Mouse (Mus musculus): ENCODE data around the gene Arhgap30. TPM values are rescaled to one million over a fixed set of nuclear protein-coding genes. Genes with fewer than 3 reads are reported as not detected.
A peak's percentile ranks its signal among the peaks of the same experiment; 100 is the strongest.

The Arhgap30 gene
- polyA plus RNA-seq, 1 experiment from 2014 or later, result 0.38 TPM

DNA sequence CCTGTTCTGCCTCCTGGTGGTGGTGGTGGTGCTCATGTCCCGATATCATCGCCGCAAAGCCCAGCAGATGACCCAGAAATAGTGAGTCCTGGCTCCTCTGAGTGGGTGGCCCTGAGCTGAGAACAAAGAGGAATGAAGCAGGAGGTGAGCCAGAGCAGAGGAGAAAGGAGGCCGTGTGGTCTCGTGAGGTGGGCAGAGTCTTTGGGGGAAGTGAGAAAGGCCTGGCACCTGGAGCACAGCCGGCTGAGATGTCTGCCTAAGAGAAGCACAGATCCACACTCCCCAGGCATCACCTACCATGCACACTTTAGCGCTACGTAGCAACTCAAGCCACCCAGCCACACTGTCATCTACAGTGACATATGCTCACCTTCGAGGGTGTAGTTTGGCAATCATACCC is 3.6 kb upstream of the Arhgap30 start:
- no peak overlapping the region for H3K27ac ChIP-seq (ENCODE audit: low read depth, low read length)
- DNase-seq (ENCODE audit: low spot score, missing footprints) (no peak), ATAC-seq (ENCODE audit: low FRiP score) (no peak)
- no peak overlapping the region for H3K4me2 ChIP-seq
- peaks cover 2% of the 10 kb centered on the region; the same call in 1 of the 2 replicates for H3K4me1 ChIP-seq (ENCODE audit: control insufficient read depth, insufficient read depth, low read length)
- H3K9me3 ChIP-seq (ENCODE audit: control insufficient read depth, low read length), result no peaks in the 10 kb centered on the region
- H3K4me3 ChIP-seq (ENCODE audit: low read depth, low read length), result no peak overlapping the region
- WGBS, result 63% methylated on average over 9 of the region's 9 CpGs
- H3K9ac ChIP-seq (ENCODE audit: low read length), result no peak overlapping the region
- no peaks in the 10 kb centered on the region for H3K36me3 ChIP-seq (ENCODE audit: control insufficient read depth, insufficient read depth, low read length)
- H3K27me3 ChIP-seq (ENCODE audit: control insufficient read depth, insufficient read depth, low read length), result peaks cover 4% of the 10 kb centered on the region; the same call in 1 of the 2 replicates

DNA sequence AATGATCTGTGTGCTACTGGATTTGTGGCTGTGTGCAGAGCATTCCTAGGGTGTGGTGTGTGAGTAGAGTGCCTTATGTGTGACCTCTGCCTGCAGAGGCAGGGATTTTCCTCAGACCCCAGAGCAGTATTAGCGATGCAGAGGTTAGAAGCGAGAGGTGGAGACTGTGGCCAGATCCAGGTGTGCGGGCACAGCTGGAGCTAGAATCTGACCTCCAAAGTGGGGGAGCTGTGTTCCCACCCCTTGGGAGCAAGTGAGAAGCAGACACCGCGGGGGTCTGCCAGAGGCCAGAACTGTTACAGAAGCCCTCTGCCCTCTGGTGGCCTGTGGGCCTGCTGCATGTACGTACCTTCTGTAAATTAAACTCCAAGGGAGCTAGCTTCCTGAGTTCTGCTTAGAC is 1.7 kb upstream of the Arhgap30 start:
- peak; percentile 30; the same call in 1 of the 2 replicates for ATAC-seq (ENCODE audit: low FRiP score)
- Histone ChIP-seq H3K9me3 (ENCODE audit: control insufficient read depth, low read length) (no peaks in the 10 kb centered on the region), H3K4me2 (no peak overlapping the region; the same call in 1 of the 2 replicates), H3K36me3 (ENCODE audit: control insufficient read depth, insufficient read depth, low read length) (no peaks in the 10 kb centered on the region), H3K4me1 (ENCODE audit: control insufficient read depth, insufficient read depth, low read length) (no peaks in the 10 kb centered on the region), H3K9ac (ENCODE audit: low read length) (no peak overlapping the region), H3K27me3 (ENCODE audit: control insufficient read depth, insufficient read depth, low read length) (peaks cover 2% of the 10 kb centered on the region; the same call in 1 of the 2 replicates), H3K27ac (ENCODE audit: low read depth, low read length) (no peak overlapping the region), H3K4me3 (ENCODE audit: low read depth, low read length) (no peak overlapping the region)
- WGBS, result 15% methylated on average over 6 of the region's 6 CpGs
- DNase-seq (ENCODE audit: low spot score, missing footprints), result no peak

DNA sequence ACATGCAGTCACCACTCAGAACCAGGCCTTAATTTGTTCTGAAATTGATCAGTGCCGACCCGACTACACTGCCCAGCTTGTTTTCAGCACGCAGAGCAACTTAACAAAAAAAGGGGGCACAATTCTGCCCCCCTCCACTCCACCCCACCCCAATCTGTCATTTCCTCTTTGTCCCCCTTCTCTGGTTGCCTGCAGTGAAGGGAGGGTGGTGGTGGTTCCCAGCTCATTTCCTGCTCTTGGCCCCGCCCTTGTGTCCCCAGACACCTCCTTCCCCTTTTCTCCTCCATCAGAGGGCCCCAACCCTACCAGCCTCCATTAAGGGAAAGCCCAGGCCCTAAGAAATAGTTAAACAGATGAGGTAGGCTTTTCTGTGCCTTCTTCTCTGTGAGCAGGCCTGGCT is 1.3 kb downstream of the Arhgap30 start:
- Histone ChIP-seq H3K36me3 (ENCODE audit: control insufficient read depth, insufficient read depth, low read length) (no peaks in the 10 kb centered on the region), H3K27me3 (ENCODE audit: control insufficient read depth, insufficient read depth, low read length) (peaks cover 2% of the 10 kb centered on the region; the same call in 1 of the 2 replicates), H3K9me3 (ENCODE audit: control insufficient read depth, low read length) (no peaks in the 10 kb centered on the region), H3K4me1 (ENCODE audit: control insufficient read depth, insufficient read depth, low read length) (no peaks in the 10 kb centered on the region), H3K27ac (ENCODE audit: low read depth, low read length) (no peak overlapping the region), H3K4me3 (ENCODE audit: low read depth, low read length) (no peak overlapping the region), H3K4me2 (no peak overlapping the region), H3K9ac (ENCODE audit: low read length) (no peak overlapping the region)
- DNase-seq (ENCODE audit: low spot score, missing footprints) (no peak), ATAC-seq (ENCODE audit: low FRiP score) (no peak)
- WGBS, result 87% methylated on average over 4 of the region's 4 CpGs

DNA sequence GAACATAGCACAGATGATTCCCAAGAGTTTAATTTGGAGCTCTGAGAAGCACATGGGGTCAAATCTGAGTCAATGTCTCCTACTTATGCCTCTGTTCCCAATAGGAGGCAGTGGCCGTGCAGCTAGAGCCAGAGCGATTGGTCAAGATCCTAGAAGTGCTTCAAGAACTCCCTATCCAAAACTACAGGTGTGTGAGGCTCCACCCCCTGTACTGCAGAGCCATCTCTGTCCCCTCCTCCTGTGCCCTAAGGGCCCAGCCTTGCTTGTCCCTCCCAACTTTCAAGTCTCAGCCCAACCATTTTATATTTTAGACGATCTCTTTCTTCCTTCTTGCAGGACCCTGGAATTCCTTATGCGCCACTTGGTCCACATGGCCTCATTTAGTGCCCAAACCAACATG is 13.1 kb downstream of the Arhgap30 start:
- no peak overlapping the region for H3K4me3 ChIP-seq (ENCODE audit: low read depth, low read length)
- no peaks in the 10 kb centered on the region for H3K4me1 ChIP-seq (ENCODE audit: control insufficient read depth, insufficient read depth, low read length)
- no peaks in the 10 kb centered on the region for H3K27me3 ChIP-seq (ENCODE audit: control insufficient read depth, insufficient read depth, low read length)
- ATAC-seq (ENCODE audit: low FRiP score), result no peak
- no peak overlapping the region for H3K4me2 ChIP-seq
- H3K9me3 ChIP-seq (ENCODE audit: control insufficient read depth, low read length), result no peaks in the 10 kb centered on the region
- DNase-seq (ENCODE audit: low spot score, missing footprints), result peak; percentile 10
- no peaks in the 10 kb centered on the region for H3K36me3 ChIP-seq (ENCODE audit: control insufficient read depth, insufficient read depth, low read length)
- H3K27ac ChIP-seq (ENCODE audit: low read depth, low read length), result no peak overlapping the region
- WGBS, result 84% methylated on average over 4 of the region's 4 CpGs
- no peak overlapping the region for H3K9ac ChIP-seq (ENCODE audit: low read length)

DNA sequence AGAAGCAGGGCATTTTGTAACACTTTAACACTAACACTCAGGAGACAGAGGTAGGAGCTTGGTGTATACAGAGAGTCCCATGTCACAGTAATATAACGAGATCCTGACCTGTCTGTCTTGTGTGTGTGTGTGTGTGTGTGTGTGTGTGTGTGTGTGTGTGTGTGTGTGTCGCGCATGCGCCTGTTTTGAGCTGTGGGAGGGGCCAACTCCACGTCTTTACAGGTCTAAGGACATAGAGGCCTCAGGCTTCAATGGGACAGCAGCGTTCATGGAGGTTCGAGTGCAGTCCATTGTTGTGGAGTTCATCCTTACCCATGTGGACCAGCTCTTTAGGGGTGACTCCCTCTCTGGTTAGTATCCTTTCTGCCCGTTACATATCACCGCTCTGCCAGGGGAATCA is 14.2 kb downstream of the Arhgap30 start:
- Histone ChIP-seq H3K4me2 (no peak overlapping the region), H3K27me3 (ENCODE audit: control insufficient read depth, insufficient read depth, low read length) (no peaks in the 10 kb centered on the region), H3K36me3 (ENCODE audit: control insufficient read depth, insufficient read depth, low read length) (no peaks in the 10 kb centered on the region), H3K9ac (ENCODE audit: low read length) (no peak overlapping the region), H3K4me3 (ENCODE audit: low read depth, low read length) (no peak overlapping the region), H3K4me1 (ENCODE audit: control insufficient read depth, insufficient read depth, low read length) (no peaks in the 10 kb centered on the region), H3K27ac (ENCODE audit: low read depth, low read length) (no peak overlapping the region), H3K9me3 (ENCODE audit: control insufficient read depth, low read length) (no peaks in the 10 kb centered on the region)
- ATAC-seq (ENCODE audit: low FRiP score), result no peak
- WGBS, result 87% methylated on average over 9 of the region's 9 CpGs
- DNase-seq (ENCODE audit: low spot score, missing footprints), result peak; percentile 10

DNA sequence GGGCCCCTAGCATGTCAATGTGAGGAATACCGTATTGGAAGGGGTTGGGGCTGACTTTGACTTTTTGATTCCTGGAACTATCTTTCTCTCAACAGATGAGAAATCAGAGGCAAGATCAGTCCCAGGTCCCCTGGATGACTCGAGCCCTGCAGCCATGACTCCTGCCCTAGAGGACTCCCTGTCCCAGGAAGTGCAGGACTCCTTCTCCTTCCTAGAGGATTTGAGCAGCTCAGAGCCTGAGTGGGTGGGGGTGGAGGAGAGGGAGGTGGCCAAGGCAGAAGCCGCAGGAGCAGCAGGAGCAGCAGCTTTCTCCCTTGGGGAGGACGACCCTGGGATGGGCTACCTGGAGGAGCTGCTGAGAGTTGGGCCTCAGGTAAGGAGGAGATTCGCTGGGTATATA is 18.5 kb downstream of the Arhgap30 start:
- WGBS, result 70% methylated on average over 5 of the region's 5 CpGs
- Histone ChIP-seq H3K9me3 (ENCODE audit: control insufficient read depth, low read length) (no peaks in the 10 kb centered on the region), H3K36me3 (ENCODE audit: control insufficient read depth, insufficient read depth, low read length) (no peaks in the 10 kb centered on the region)

DNA sequence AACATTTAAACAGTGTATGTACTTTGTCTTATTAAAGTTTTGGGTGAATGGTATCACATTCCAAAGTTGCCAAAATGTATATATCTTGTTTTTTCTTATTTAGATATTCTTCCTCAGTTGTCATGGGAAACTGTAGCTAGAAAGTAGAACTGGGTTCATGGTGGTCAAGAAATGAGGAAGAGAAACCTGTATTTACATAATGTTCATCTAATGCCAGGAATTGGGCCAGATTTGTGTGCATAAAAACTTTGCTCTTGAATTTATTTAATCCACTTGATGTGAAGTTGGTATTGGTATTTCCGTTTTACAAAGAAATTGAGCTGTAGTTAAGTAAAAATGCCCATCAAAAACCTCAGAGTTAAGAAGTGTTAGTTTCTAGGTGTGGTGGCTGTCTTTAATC is 21.5 kb downstream of the Arhgap30 start:
- 73% methylated on average over 1 of the region's 1 CpGs for WGBS
- peaks cover 9% of the 10 kb centered on the region; the same call in 1 of the 2 replicates for H3K4me1 ChIP-seq (ENCODE audit: control insufficient read depth, insufficient read depth, low read length)
- no peak overlapping the region for H3K4me3 ChIP-seq (ENCODE audit: low read depth, low read length)
- H3K9me3 ChIP-seq (ENCODE audit: control insufficient read depth, low read length), result no peaks in the 10 kb centered on the region
- no peaks in the 10 kb centered on the region for H3K36me3 ChIP-seq (ENCODE audit: control insufficient read depth, insufficient read depth, low read length)
- H3K27ac ChIP-seq (ENCODE audit: low read depth, low read length), result no peak overlapping the region
- no peak for ATAC-seq (ENCODE audit: low FRiP score)
- no peak for DNase-seq (ENCODE audit: low spot score, missing footprints)
- H3K27me3 ChIP-seq (ENCODE audit: control insufficient read depth, insufficient read depth, low read length), result peaks cover 4% of the 10 kb centered on the region; the same call in 1 of the 2 replicates
- no peak overlapping the region for H3K9ac ChIP-seq (ENCODE audit: low read length)
- H3K4me2 ChIP-seq, result no peak overlapping the region

More for the DNA sequence above, 18.5 kb downstream of the Arhgap30 start:
- H3K4me3 ChIP-seq (ENCODE audit: low read depth, low read length), result no peak overlapping the region
- ATAC-seq (ENCODE audit: low FRiP score), result no peak
- no peak overlapping the region for H3K27ac ChIP-seq (ENCODE audit: low read depth, low read length)
- no peak for DNase-seq (ENCODE audit: low spot score, missing footprints)
- no peak overlapping the region for H3K9ac ChIP-seq (ENCODE audit: low read length)
- no peak overlapping the region for H3K4me2 ChIP-seq
- no peaks in the 10 kb centered on the region; the same call in 1 of the 2 replicates for H3K4me1 ChIP-seq (ENCODE audit: control insufficient read depth, insufficient read depth, low read length)
- H3K27me3 ChIP-seq (ENCODE audit: control insufficient read depth, insufficient read depth, low read length), result peaks cover 4% of the 10 kb centered on the region; the same call in 1 of the 2 replicates

DNA sequence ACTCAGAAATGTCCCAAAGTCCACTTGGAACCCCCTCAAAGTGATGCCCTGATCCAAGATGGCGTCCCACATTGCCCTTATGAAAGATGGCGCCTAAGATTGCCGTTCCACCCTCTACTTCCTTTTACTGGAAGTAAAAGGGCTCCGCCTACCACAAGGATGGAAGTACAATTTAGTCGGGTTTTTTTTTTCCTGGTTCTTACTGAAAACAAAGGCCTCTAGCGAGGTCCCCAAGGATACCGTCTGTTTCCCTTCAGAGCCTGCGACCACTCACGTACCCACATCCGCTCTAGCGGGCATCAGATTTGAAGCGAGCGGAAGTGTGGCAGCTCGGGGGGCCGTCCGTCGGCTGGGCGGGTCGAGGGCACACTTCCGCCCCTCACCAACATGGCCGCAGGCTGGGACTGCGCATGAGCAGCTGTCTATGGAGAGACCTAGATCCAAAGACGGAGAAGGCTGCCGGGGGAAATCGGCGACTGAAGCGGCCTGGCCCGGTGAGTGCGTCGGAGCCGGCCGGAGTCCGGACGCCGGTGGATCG is 22.3 kb downstream of the Arhgap30 start, which contains the start of gene Usf1:
TSS of gene Usf1 (plus strand) at position 367 of the 538 bp plus-strand sequence.
- H3K4me1 ChIP-seq (ENCODE audit: control insufficient read depth, insufficient read depth, low read length), result peaks cover 9% of the 10 kb centered on the region; the same call in 1 of the 2 replicates
- no peaks in the 10 kb centered on the region for H3K9me3 ChIP-seq (ENCODE audit: control insufficient read depth, low read length)
- peaks cover 4% of the 10 kb centered on the region; the same call in 1 of the 2 replicates for H3K27me3 ChIP-seq (ENCODE audit: control insufficient read depth, insufficient read depth, low read length)
- ATAC-seq (ENCODE audit: low FRiP score) (peak; percentile 98), DNase-seq (ENCODE audit: low spot score, missing footprints) (peak; percentile 99)
- WGBS, result under 1% methylated on average over 36 of the region's 36 CpGs
- peaks cover 5% of the 10 kb centered on the region for H3K36me3 ChIP-seq (ENCODE audit: control insufficient read depth, insufficient read depth, low read length)
- peak within 1 kb of the TSS; percentile 74 for H3K27ac ChIP-seq (ENCODE audit: low read depth, low read length)
- peak within 1 kb of the TSS; percentile 40 for H3K4me2 ChIP-seq
- H3K9ac ChIP-seq (ENCODE audit: low read length), result peak within 1 kb of the TSS; percentile 93
- H3K4me3 ChIP-seq (ENCODE audit: low read depth, low read length), result peak within 1 kb of the TSS; percentile 93

DNA sequence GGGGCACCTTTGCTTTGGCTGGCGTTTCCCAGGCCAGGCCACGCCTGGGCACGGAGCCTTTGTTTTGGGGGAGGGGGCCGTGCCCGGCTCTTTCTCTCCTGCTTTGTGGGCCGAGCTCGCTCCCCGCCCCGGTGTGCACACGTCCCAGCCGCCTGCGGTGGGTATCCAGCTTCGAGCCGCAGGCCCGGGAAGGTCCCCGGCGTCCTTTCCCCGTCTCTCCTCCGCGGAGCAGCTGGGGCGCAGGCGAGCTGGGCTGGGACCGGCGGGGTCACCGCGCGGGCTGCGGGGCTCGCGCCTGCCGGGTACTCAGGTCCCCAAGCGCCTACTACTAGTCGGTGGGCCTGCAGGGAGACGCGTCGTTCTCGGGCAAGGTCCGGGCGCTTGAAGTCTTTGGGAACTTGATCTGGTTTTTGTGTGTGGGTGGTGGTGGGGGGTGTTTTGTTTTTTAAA is 22.8 kb downstream of the Arhgap30 start:
- DNase-seq (ENCODE audit: low spot score, missing footprints) (peak; percentile 95), ATAC-seq (ENCODE audit: low FRiP score) (peak; percentile 81)
- Histone ChIP-seq H3K4me1 (ENCODE audit: control insufficient read depth, insufficient read depth, low read length) (peaks cover 9% of the 10 kb centered on the region; the same call in 1 of the 2 replicates), H3K9me3 (ENCODE audit: control insufficient read depth, low read length) (no peaks in the 10 kb centered on the region), H3K4me2 (peak overlapping the region; percentile 40), H3K27ac (ENCODE audit: low read depth, low read length) (peak overlapping the region; percentile 74), H3K27me3 (ENCODE audit: control insufficient read depth, insufficient read depth, low read length) (peaks cover 4% of the 10 kb centered on the region; the same call in 1 of the 2 replicates), H3K9ac (ENCODE audit: low read length) (peak overlapping the region; percentile 93), H3K4me3 (ENCODE audit: low read depth, low read length) (peak overlapping the region; percentile 93), H3K36me3 (ENCODE audit: control insufficient read depth, insufficient read depth, low read length) (peaks cover 9% of the 10 kb centered on the region)
- WGBS, result under 1% methylated on average over 38 of the region's 39 CpGs

Data from midbrain, embryonic 11.5 days (tissue).